Mouse (Mus musculus) small intestine, adult 2 months (tissue): ENCODE data around the gene Tom1l2. TPM values are rescaled to one million over a fixed set of nuclear protein-coding genes. Genes with fewer than 3 reads are reported as not detected.

Experiments
- H3K27ac ChIP-seq: fragments of 200-500 bp; 2 replicates; pipeline ENCODE4 v1.5.1; 2012; ENCODE audit warnings: low read depth, low read length, control low read depth, inconsistent platforms; ENCODE audit not compliant: insufficient read depth
- H3K27me3 ChIP-seq: fragments of 200-500 bp; 2 replicates; pipeline ENCODE4 v1.6.1; 2012; ENCODE audit warnings: mild to moderate bottlenecking, moderate library complexity, low read length, inconsistent platforms; ENCODE audit not compliant: control insufficient read depth, insufficient read depth
- H3K36me3 ChIP-seq: fragments of 200-500 bp; 2 replicates; pipeline ENCODE4 v1.6.1; 2012; ENCODE audit warnings: mild to moderate bottlenecking, low read length, control low read depth, inconsistent platforms; ENCODE audit not compliant: control insufficient read depth, insufficient read depth
- H3K4me1 ChIP-seq: fragments of 200-500 bp; 2 replicates; pipeline ENCODE4 v1.6.1; 2012; ENCODE audit warnings: low read length, inconsistent platforms, mixed read lengths; ENCODE audit not compliant: control insufficient read depth, insufficient read depth, insufficient read length
- H3K4me3 ChIP-seq: fragments of 200-500 bp; 2 replicates; pipeline ENCODE4 v1.5.1; 2012; ENCODE audit warnings: low read depth, mild to moderate bottlenecking, control low read depth, inconsistent platforms, low read length, moderate library complexity
- CTCF ChIP-seq: fragments of 200-500 bp; IDR thresholded peaks from 2 replicates; pipeline ENCODE4 v1.5.1; 2012; ENCODE audit warnings: low read depth, mild to moderate bottlenecking, control low read depth, inconsistent platforms, low read length, moderate library complexity, mixed read lengths; ENCODE audit not compliant: insufficient replicate concordance, insufficient read length; ENCODE audit errors: extremely low read depth
- POLR2A ChIP-seq: fragments of 200-500 bp; IDR thresholded peaks from 2 replicates; pipeline ENCODE4 v1.6.1; 2012; ENCODE audit warnings: low read depth, mild to moderate bottlenecking, control low read depth, inconsistent platforms, low read length, moderate library complexity
- WGBS: fragments of 180-500 bp; shearing (Covaris S2); methylation state at CpG from one replicate; pipeline ENCODE4 v1.1.7; 2018; 5-methylcytosine and 5-hydroxymethylcytosine counted together
- polyA plus RNA-seq: library from polyadenylated mRNA; depleted of rRNA; stranded (reverse); fragments of >200 nt; gene quantifications from 2 replicates; pipeline ENCODE4 v1.2.3, GENCODE M21; 2012; rRNA removed

Tom1l2 gene
- polyA plus RNA-seq, 1 experiment = 152 TPM

DNA sequence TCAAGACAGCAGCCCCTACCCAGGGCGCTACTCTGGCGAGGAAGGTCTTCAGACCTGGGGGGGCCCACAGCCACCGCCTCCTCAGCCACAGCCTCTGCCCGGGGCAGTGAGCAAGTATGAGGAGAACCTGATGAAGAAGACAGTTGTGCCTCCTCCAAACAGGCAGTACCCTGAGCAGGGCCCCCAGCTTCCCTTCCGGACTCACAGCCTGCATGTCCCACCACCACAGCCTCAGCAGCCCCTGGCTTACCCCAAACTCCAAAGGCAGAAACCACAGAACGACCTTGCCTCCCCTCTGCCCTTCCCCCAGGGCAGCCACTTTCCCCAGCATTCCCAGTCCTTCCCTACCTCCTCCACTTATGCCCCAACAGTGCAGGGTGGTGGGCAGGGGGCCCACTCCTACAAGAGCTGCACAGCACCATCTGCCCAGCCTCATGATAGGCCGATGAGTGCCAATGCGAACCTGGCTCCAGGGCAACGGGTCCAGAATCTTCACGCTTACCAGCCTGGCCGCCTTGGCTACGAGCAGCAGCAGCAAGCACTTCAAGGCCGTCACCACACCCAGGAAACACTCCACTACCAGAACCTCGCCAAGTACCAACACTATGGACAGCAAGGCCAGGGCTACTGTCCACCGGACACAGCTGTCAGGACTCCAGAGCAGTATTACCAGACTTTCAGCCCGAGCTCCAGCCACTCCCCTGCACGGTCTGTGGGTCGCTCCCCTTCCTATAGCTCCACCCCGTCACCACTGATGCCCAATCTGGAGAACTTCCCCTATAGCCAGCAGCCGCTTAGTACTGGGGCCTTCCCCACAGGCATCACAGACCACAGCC lies 167.1 kb downstream of the Tom1l2 start:
- Histone ChIP-seq H3K27ac (no peak overlapping the region), H3K4me1 (peaks cover 13% of the 10 kb centered on the region), H3K4me3 (no peak overlapping the region), H3K27me3 (no peaks in the 10 kb centered on the region), H3K36me3 (peaks cover 22% of the 10 kb centered on the region)
- WGBS = 82% methylated on average over 20 of the region's 20 CpGs
- TF ChIP-seq CTCF (no peak), POLR2A (no peak)

DNA sequence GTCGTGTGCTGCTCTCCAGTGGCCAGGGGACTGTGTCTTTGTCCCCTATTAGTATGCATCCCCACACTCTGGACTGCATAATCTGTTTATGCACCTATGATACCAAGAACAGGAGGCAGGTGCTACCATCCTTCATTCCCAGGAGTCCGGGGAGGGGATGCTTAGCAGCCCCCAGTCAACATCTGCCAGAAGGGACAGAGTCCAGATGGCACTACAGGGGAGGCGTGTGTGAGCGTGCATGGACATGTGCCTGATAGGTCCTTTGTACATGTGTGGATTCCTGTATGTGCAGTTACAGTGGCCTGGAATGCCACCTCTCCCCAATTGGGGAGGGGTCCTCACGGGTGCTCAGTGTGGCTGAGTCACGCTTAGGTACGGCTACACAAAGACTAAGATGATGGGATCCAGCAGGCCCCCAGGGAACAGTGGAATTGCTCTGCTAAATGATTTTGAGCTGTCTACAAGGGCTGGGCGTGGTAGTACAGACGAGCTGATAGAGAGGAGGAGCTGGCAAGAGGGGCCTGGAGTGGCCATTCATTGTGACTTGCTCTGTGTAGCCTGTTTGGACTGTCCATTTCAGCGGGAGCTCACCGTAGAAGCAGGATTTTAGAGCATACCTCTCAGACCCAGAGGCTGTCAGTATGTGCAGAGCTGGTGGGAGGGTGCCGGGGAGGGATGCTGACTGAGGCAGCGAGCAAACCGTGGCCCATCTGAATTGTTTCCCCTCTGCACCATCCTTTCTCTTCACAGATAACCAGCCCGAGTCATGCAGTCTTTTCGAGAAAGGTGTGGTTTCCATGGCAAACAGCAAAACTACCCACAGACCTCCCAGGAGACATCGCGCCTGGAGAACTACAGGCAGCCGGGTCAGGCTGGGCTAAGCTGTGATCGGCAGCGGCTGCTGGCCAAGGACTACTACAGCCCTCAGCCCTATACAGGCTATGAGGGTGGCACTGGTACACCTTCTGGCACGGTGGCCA lies 168.1 kb downstream of the Tom1l2 start:
- 71% methylated on average over 22 of the region's 22 CpGs for WGBS
- H3K27ac ChIP-seq = no peak overlapping the region
- peaks cover 22% of the 10 kb centered on the region for H3K36me3 ChIP-seq
- no peak overlapping the region for H3K4me3 ChIP-seq
- H3K4me1 ChIP-seq = peaks cover 13% of the 10 kb centered on the region
- TF ChIP-seq CTCF (no peak), POLR2A (no peak)
- H3K27me3 ChIP-seq = no peaks in the 10 kb centered on the region

DNA sequence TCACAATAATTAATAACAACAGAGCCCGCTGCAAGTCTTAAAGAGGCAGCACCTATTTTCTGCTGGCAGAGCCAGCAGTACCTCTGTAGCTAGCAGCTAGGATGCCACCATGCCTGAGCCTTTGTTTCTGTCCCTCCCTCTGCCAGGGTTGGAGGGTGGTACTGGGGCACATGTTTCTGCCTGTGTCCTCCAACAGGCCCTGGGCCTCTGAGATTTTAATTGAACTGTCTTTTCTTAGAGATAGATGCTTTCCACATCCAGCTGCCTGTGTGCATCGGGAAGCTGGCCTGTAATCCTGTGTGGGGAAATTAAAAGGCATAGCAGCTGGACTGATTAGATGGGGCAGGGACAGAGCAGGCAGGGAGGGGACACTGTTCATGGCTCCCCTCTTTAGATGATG lies 170.0 kb downstream of the Tom1l2 start:
- H3K4me1 ChIP-seq = peaks cover 22% of the 10 kb centered on the region
- no peak overlapping the region for H3K27ac ChIP-seq

DNA sequence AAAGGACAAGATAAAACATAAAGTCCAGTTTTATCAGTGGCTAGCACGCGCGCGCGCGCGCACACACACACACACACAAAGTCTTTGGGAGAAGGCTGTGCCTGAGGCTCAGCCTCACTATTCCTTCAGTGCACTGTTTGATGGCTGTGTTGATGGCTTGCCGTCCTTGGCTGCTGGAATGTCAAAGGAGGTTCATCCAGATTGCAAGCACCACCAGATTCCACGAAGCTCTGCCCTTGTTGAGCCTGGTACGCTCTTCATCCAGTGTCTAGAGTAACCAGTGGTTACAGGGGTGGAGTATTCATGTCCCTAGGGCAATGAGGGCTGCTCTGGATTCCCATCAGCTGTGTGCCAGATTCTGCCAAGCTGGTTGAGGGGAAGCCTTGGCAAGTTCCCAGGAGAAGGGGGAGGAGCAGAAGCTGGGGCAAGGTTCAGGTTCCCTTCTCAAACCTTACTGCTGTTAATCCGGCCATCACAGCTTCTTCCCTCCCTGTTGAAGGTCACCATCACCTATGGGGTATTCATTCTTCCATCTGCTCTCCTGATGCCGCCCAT lies 170.5 kb downstream of the Tom1l2 start:
- Histone ChIP-seq H3K4me3 (no peak overlapping the region), H3K36me3 (peaks cover 17% of the 10 kb centered on the region; the same call in 1 of the 2 replicates), H3K27ac (no peak overlapping the region), H3K27me3 (no peaks in the 10 kb centered on the region), H3K4me1 (peaks cover 22% of the 10 kb centered on the region)
- TF ChIP-seq CTCF (no peak), POLR2A (no peak)
- WGBS = 67% methylated on average over 12 of the region's 12 CpGs

More for the DNA sequence above, 170.0 kb downstream of the Tom1l2 start:
- TF ChIP-seq POLR2A (no peak), CTCF (no peak)
- H3K36me3 ChIP-seq = peaks cover 17% of the 10 kb centered on the region; the same call in 1 of the 2 replicates
- WGBS = 45% methylated on average over 2 of the region's 2 CpGs
- no peak overlapping the region for H3K4me3 ChIP-seq
- H3K27me3 ChIP-seq = no peaks in the 10 kb centered on the region

DNA sequence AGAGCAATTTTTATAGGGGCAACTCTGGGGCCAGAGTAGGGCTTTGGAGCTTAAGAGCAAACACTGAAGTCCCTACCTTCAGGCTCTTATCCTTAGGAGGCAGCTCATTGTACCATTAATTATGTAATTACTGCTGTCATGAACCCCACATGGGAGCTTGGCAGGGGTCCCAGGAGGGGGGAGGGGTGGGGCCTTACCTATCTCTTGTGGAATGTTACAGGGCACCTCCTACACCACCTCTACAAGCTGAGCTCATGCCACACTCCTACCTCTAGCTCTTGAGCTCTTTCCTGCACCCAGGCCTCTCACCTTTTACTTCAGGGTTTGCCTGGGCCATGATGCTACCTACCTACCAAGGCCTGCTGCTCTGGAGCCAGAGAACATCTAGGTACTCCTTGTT lies 174.2 kb downstream of the Tom1l2 start:
- Histone ChIP-seq H3K4me3 (no peak overlapping the region), H3K36me3 (no peaks in the 10 kb centered on the region), H3K27ac (no peak overlapping the region), H3K27me3 (no peaks in the 10 kb centered on the region), H3K4me1 (peaks cover 25% of the 10 kb centered on the region)
- no peak for TF ChIP-seq CTCF
- no peak for TF ChIP-seq POLR2A

DNA sequence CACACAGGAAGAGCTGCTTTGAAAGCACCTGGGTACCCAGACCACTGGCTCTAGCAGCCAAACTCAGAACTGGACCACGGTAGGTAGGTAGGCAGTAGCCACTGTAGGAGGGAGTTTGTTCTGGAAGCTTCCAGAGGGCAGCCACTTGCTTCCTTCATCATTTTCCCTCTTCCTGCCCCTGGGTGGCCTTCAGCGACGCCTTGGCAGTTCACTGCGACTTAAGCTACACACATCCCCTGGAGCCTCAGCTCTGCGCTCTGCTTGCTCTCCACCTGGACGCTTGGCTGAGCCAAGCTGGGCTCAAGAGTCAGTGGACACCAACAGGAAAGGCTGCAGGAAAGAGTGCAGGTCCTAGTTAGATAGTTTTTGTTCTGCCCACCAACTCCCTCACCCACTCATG lies 174.7 kb downstream of the Tom1l2 start:
- no peaks in the 10 kb centered on the region for H3K27me3 ChIP-seq
- peaks cover 25% of the 10 kb centered on the region for H3K4me1 ChIP-seq
- no peaks in the 10 kb centered on the region for H3K36me3 ChIP-seq
- TF ChIP-seq CTCF (no peak), POLR2A (no peak)
- WGBS = 79% methylated on average over 6 of the region's 6 CpGs
- H3K4me3 ChIP-seq = no peak overlapping the region
- H3K27ac ChIP-seq = no peak overlapping the region

DNA sequence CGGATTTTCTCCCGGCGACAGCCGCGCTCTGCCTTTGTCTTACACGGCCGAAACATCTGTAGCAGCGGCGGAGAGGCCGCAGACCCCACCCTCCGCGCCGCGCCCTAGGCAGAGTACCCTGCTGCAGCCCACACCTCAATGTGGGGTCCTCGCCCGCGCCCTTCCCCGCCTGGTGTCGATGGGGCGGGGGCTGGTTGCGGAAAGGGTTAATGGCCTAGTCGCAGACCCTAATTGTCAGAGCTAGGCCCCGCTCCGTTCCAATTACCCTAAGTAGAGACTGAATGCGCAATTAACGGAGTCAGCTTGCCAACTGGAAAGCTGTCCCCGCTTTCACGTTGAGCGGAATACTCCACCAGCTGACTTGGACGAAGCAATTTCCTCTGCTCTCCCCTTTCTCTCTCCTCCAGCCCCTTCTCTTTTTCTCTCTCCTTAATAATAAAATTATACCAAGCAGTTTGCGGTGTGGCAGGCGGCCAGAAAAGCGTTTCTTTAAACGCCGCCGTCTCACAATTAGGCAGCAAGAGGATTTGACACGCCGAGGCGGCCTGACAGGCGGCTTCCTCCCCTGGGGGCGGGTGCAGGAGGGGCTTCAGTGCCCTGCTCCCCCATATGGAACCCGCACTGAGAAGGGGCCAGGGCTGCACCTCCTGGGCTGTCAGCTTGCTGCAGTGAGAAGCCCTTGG lies 175.6 kb downstream of the Tom1l2 start:
- Histone ChIP-seq H3K4me1 (peaks cover 20% of the 10 kb centered on the region), H3K4me3 (peak overlapping the region; percentile 62), H3K36me3 (no peaks in the 10 kb centered on the region), H3K27me3 (no peaks in the 10 kb centered on the region), H3K27ac (no peak overlapping the region)
- TF ChIP-seq CTCF = no peak
- TF ChIP-seq POLR2A = no peak
- 37% methylated on average over 42 of the region's 42 CpGs for WGBS

Other genes with a start within 250 kb of the Tom1l2 start
- gene Rai1, start 247.9 kb downstream of the Tom1l2 start, polyA plus RNA-seq = 17.6 and 24.3 TPM in 2 replicates
- gene Srebf1, start 130.3 kb downstream of the Tom1l2 start, polyA plus RNA-seq = 92.9 and 154 TPM in 2 replicates
- 0.30 and 0.33 TPM in 2 replicates for gene Drc3, start 424 bp upstream of the Tom1l2 start, polyA plus RNA-seq
- gene Gid4, start 64.2 kb upstream of the Tom1l2 start, polyA plus RNA-seq = 7.6 and 13.8 TPM in 2 replicates
- gene Atpaf2, start 65.6 kb upstream of the Tom1l2 start, polyA plus RNA-seq = 11.4 and 29.7 TPM in 2 replicates
- 18.0 and 31.5 TPM in 2 replicates for gene Drg2, start 101.7 kb upstream of the Tom1l2 start, polyA plus RNA-seq
- 0.04 and 0.05 TPM in 2 replicates for gene Myo15, start 116.4 kb upstream of the Tom1l2 start, polyA plus RNA-seq
- gene Alkbh5, start 183.5 kb upstream of the Tom1l2 start, polyA plus RNA-seq = 12.2 and 20.4 TPM in 2 replicates